Mouse (Mus musculus) C3H10T1/2 (cell line): Measurements from ENCODE around the gene Itga7. TPM values are rescaled to one million over a fixed set of nuclear protein-coding genes. Genes with fewer than 3 reads are reported as not detected.

Experiments used
- polyA plus RNA-seq, 2 experiments: library from polyadenylated mRNA; unstranded; fragments of >200 nt; fragmentation: generic; extraction: Trizol; gene quantifications; one replicate each; pipeline ENCODE4 v1.2.1; 2012; ENCODE audit warnings: missing spikeins in 2 of 2

Gene Itga7
- polyA plus RNA-seq: 1 to 10 TPM; 1.4 to 1.7 TPM

DNA sequence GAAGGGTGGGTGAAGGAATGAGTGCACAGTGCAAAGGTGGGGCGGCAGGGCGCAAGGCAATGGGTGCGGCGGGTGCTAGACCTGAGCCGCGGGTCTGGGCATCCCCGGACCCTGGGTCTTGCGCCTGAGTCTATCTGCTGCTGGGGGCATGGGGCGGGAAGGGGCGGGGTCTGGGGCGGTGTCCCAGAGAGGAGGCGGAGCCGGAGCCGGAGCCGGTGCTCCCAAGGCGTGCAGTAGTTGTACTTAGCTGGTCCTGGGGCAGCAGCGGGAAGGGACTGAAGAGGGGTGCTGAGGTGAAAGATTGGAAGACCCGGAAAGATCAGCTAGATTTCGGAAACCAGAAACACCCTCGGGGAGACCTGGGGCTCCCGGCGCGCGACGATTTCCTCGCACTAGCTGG, at the start of gene Itga7:
Gene Itga7, plus strand, starts transcription at position 245 of the 400 bp plus-strand sequence.

GRCm38 (mm10) chr10:128891296-128892094, 42.1 kb upstream of the Itga7 start, which contains the start of gene Gdf11:
Gene Gdf11, minus strand, starts transcription at chr10:128891718.

GRCm38 (mm10) chr10:128900698-128901097, 32.9 kb upstream of the Itga7 start, which contains the start of gene Cd63:
Gene Cd63, plus strand, starts transcription at chr10:128900989.

DNA sequence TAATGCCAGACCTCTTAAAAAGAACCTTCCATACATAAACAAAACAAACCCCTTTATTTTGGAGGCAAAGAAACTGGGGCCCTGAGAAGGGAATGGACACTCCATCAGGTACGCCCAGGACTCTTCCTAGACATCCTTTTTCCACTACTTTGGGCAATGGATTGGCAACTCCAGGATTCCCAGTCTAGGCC, 10.9 kb upstream of the Itga7 start, which contains the start of gene Rdh5:
Gene Rdh5, minus strand, starts transcription at position 67 of the 191 bp plus-strand sequence.

GRCm38 (mm10) chr10:128923935-128924334, 9.7 kb upstream of the Itga7 start, which contains the start of gene Bloc1s1:
Gene Bloc1s1, minus strand, starts transcription at chr10:128924035.

GRCm38 (mm10) chr10:128960590-128961584, 27.3 kb downstream of the Itga7 start, which contains the start of gene Mettl7b:
Gene Mettl7b, minus strand, starts transcription at chr10:128960988.

DNA sequence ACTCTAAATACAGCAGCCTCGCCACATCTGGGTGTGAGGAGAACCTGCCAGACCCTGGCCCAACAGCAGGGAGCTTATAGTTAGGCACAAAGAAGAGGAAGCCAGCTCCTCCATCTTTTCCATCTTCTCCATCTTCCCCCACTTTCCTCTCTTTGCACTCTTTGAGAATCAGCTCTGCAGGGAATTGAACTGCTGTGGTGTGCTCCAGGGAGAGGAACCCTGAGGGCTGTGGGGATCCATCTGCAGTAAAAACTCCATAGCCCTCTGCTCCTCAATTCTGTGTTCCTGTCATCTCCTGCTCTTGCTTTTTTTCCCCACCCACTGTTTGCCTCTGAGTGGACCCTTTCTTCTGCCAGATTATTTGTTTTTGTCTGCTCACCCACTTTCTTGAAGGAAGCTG, 55.5 kb downstream of the Itga7 start, which contains the start of gene Olfr9:
Gene Olfr9, plus strand, starts transcription at position 301 of the 400 bp plus-strand sequence.

Other genes with a start within 250 kb of the Itga7 start
- gene Rab5b, start 237.6 kb upstream of the Itga7 start, polyA plus RNA-seq: 10 to 100 TPM; 12.3 to 76.2 TPM
- under 1 TPM; 0.05 to 0.66 TPM for gene Pmel, start 229.6 kb upstream of the Itga7 start, polyA plus RNA-seq
- gene Cdk2, start 228.8 kb upstream of the Itga7 start, polyA plus RNA-seq: 10 to 100 TPM in 1 of 2 experiments, 1 to 10 TPM in 1; 6.3 to 18.0 TPM
- gene Dgka, start 189.0 kb upstream of the Itga7 start, polyA plus RNA-seq: 1 to 10 TPM in 1 of 2 experiments, under 1 TPM in 1; 0.73 to 8.6 TPM
- 10 to 100 TPM; 34.2 to 39.0 TPM for gene Pym1, start 185.9 kb upstream of the Itga7 start, polyA plus RNA-seq
- gene Mmp19, start 142.9 kb upstream of the Itga7 start, polyA plus RNA-seq: 10 to 100 TPM in 1 of 2 experiments, under 1 TPM in 1; 0.77 to 12.4 TPM
- 10 to 100 TPM; 10.1 to 48.8 TPM for gene Dnajc14, start 129.8 kb upstream of the Itga7 start, polyA plus RNA-seq
- gene Tmem198b, start 129.4 kb upstream of the Itga7 start, polyA plus RNA-seq: 10 to 100 TPM; 14.8 to 25.5 TPM
- 10 to 100 TPM in 1 of 2 experiments, 1 to 10 TPM in 1; 4.9 to 44.4 TPM for gene Sarnp, start 116.5 kb upstream of the Itga7 start, polyA plus RNA-seq
- gene Ormdl2, start 112.2 kb upstream of the Itga7 start, polyA plus RNA-seq: 10 to 100 TPM; 27.5 to 30.0 TPM
- gene Gdf11, start 42.1 kb upstream of the Itga7 start, polyA plus RNA-seq: 10 to 100 TPM in 1 of 2 experiments, 1 to 10 TPM in 1; 4.7 to 18.4 TPM
- gene Cd63, start 32.8 kb upstream of the Itga7 start, polyA plus RNA-seq: 1,000 to 10,000 TPM; 1,350 to 2,032 TPM
- 10 to 100 TPM in 1 of 2 experiments, 1 to 10 TPM in 1; 6.5 to 25.9 TPM for gene Rdh5, start 10.9 kb upstream of the Itga7 start, polyA plus RNA-seq
- gene Bloc1s1, start 9.8 kb upstream of the Itga7 start, polyA plus RNA-seq: 100 to 1,000 TPM; 303 to 605 TPM
- gene Mettl7b, start 27.2 kb downstream of the Itga7 start, polyA plus RNA-seq: under 1 TPM in 1 of 2 experiments, not detected in 1; 0.59 TPM
- not detected for gene Olfr9, start 55.6 kb downstream of the Itga7 start, polyA plus RNA-seq
- not detected for gene Olfr763, start 77.0 kb downstream of the Itga7 start, polyA plus RNA-seq
- gene Olfr764-ps1, start 106.1 kb downstream of the Itga7 start, polyA plus RNA-seq: not detected
- gene Olfr765, start 116.2 kb downstream of the Itga7 start, polyA plus RNA-seq: not detected
- not detected for gene Olfr766-ps1, start 135.2 kb downstream of the Itga7 start, polyA plus RNA-seq
- gene Olfr767, start 149.1 kb downstream of the Itga7 start, polyA plus RNA-seq: not detected
- not detected for gene Olfr768, start 165.6 kb downstream of the Itga7 start, polyA plus RNA-seq
- not detected for gene Olfr769, start 184.0 kb downstream of the Itga7 start, polyA plus RNA-seq
- gene Olfr770, start 205.2 kb downstream of the Itga7 start, polyA plus RNA-seq: not detected
- not detected for gene Olfr771, start 230.9 kb downstream of the Itga7 start, polyA plus RNA-seq
- not detected for gene Olfr772, start 244.1 kb downstream of the Itga7 start, polyA plus RNA-seq